Mouse (Mus musculus) CD4-positive, CD25-positive, alpha-beta regulatory T cell, adult 4 months (primary cell): ENCODE measurements around the gene Myo6. TPM values are rescaled to one million over a fixed set of nuclear protein-coding genes. Genes with fewer than 3 reads are reported as not detected.

ENCODE experiments used
- ATAC-seq: one replicate; pipeline ENCODE4 v1.8.0; 2017
- polyA plus RNA-seq, 2 experiments: library from polyadenylated mRNA; unstranded; fragments of 100-300 nt; shearing (Covaris generic); gene quantifications; one replicate each; pipeline ENCODE4 v1.2.1; 2017

Gene Myo6
- polyA plus RNA-seq, 2 experiments from 2014 or later, result 16.3 to 24.3 TPM

DNA sequence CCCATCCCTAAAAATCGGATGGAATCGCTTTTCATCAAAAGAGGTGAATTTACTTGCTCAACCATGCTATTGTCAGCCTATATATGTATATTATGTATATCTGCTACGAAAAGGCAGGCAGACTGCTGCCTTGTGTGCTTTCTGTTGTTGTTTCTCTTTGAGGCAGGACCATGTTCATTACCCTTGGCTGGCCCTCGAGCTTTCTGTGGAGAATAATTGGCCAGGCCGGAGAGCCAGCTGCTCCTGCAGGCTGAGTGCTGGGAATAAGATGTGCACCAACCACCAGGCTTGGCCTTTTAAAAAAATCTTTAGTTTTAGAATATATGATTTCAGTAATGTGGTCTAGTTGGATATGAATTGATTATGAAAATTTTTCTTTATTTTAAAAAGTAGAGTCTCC, 19.3 kb downstream of the Myo6 start:
- no peak for ATAC-seq

- ATAC-seq, result no peak
These were observed 20.9 kb downstream of the Myo6 start for GRCm38 (mm10) chr9:80185737-80186136.

GRCm38 (mm10) chr9:80186693-80187092, 21.9 kb downstream of the Myo6 start:
- ATAC-seq, result no peak

DNA sequence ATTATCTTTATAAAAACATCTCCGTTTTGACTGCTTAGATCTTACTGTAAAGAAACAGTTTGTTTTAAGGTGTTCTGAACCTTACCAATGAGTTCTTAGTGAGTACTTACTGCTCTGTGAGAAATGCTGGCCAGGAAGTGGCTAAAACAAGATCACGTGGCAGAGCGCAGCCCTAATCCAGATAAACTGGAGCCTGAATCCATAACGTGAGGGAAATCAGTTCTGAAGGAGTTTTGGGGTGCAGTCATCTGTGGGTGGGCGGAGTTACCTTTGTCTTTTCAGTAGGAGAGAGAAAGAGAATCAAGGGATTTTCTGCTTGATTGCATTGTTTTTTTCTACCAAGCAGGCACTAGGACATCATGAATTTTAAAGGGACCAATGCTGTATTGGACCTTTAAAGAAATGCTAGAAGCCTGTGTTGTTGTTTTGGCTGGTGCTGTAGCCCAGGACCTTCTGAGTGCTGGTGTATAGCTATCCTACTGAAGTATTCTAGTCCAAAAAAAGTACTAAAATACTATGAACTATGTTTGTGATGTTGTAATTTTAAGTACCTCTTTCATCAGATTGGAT, 23.6 kb downstream of the Myo6 start:
- no peak for ATAC-seq

GRCm38 (mm10) chr9:80191240-80191639, 26.4 kb downstream of the Myo6 start:
- ATAC-seq, result no peak

- no peak for ATAC-seq
These were observed 27.5 kb downstream of the Myo6 start for GRCm38 (mm10) chr9:80192324-80192723.

DNA sequence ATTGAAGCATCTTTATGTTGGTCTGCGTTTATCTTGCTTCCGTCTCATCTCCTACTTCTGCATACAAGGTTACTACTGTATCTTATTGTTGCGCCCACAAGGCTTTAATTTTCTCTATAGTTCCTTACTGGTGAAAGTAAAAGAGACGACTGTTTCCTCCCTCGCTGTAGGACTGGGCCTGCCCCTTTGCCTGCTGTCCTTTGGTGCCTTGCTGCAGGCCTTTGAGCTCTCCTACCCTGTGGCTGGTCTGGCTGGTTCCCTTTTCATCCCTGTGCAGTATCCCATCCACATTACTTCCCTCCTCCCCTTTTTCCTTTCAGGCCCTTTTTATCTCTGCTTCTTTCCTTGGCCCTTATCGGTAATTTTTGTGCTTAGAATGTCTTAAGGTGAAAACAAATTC, 29.6 kb downstream of the Myo6 start:
- ATAC-seq, result no peak

GRCm38 (mm10) chr9:80196161-80196560, 31.3 kb downstream of the Myo6 start:
- no peak for ATAC-seq

DNA sequence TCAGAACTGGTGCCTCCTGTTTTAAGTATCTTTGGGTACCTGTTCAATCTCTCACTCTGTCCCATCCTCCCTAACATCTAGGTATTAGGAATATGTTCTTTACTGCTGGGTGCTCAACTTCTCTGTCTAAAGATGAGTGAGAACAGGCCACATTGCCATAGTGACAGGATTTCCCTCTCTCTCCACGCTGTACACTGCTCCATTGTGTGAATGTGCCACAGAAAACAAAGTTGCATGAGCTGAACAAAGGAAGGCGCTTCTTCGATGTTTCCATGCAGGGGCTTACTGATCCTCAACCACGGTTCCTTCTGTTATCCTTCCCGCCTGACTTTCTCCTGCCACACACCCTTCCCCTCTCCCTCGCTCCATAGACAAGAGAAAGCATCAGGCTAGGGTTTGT, 32.4 kb downstream of the Myo6 start:
- ATAC-seq, result no peak

GRCm38 (mm10) chr9:80200855-80201254, 36.0 kb downstream of the Myo6 start:
- ATAC-seq, result no peak

GRCm38 (mm10) chr9:80202374-80203060, 37.7 kb downstream of the Myo6 start:
- ATAC-seq, result no peak

- ATAC-seq, result no peak
These were observed 43.9 kb downstream of the Myo6 start for GRCm38 (mm10) chr9:80208681-80209080.

- ATAC-seq, result no peak
These were observed 44.6 kb downstream of the Myo6 start for GRCm38 (mm10) chr9:80209459-80209858.

DNA sequence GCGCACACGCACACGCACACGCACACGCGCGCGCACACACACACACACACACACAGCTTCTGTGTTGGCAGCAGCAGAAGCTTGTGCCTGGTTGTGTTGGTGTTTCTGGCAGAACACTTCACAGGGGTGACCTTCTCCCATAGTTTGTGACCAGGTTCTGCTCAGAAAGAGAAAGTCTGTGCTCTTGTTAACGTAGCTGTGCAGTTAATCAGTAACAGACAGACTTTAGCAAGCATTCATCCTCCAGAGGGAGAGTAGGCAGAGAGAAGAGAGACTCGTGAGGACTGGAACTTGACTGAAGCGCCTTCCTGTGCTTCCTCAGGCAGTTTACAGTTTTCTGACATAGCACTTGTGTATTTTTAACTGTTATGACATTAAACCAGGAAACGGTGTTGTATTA, 45.3 kb downstream of the Myo6 start:
- ATAC-seq, result no peak

GRCm38 (mm10) chr9:80213428-80213827, 48.6 kb downstream of the Myo6 start:
- ATAC-seq, result no peak

GRCm38 (mm10) chr9:80215502-80215901, 50.7 kb downstream of the Myo6 start:
- ATAC-seq, result no peak

- ATAC-seq, result no peak
These were observed 52.1 kb downstream of the Myo6 start for GRCm38 (mm10) chr9:80216786-80217501.

- ATAC-seq, result no peak
These were observed 53.9 kb downstream of the Myo6 start for GRCm38 (mm10) chr9:80218718-80219117.

DNA sequence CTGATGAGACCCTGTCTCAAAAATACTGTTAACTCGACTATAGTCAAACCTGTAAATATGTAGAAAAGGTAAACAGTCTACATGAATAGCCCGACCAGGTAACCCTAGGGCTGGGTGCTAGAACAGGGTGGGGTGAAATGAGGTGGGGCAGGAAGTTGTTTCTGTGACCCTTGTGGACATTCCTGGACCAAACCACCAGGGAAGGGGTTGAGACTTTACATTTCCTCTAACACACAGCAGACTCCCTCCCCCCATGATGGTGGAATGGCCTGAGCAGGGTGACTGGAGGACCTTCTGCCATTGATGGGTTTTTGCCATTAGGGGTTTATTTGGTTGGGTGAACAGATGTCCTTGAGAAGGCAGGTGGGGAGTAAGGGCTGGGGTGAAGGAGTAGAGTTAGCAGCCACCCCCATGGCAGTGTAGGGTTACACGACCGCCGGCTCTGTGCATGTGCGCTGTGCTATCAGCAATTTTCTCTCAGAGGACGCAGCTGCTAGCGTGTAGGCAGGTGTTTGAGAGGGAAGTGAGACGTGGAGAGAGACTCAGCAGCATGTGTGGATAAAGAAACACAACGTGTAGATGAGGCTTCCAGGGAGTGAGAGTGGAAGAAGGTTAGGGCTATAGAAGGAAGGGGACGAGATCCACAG, 59.3 kb downstream of the Myo6 start:
- ATAC-seq, result no peak

DNA sequence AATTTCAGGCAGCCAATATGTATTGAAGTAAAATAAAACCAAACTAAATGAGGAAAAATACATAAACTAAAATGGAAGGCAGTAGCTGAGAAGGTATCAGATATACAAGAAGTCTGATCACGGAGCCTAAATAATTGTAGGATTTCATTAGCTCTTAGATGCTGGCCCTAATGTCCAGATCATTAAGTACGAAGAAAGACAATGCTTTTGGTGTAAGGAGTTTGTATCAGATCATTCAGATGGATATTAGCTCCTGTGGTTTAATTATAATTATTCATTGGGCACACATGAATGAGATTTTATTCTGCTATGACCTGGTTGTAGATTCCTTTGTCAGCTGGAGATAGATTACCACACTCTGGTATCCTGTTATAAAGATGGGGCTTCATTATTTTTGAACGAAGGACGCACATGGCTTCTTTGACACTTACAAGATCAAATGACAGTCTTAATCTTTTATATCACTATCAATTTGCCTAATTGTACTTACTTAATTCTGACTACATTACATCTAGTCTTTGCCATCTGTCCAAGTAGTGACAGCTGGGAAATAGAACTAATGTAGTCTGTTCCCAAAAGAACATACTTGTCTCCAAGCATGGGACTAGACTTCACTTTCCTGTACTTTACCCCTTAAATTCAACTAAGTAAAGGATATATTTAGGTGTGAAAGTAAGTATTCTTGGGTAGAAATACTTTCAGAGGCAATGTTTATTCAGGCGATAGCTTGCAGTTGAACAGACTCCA, 61.9 kb downstream of the Myo6 start:
- ATAC-seq, result no peak

GRCm38 (mm10) chr9:80233831-80234455, 69.1 kb downstream of the Myo6 start:
- ATAC-seq, result no peak

- no peak for ATAC-seq
These were observed 72.5 kb downstream of the Myo6 start for GRCm38 (mm10) chr9:80237184-80237799.
